Mouse (Mus musculus): ENCODE measurements around the gene Zfp652.

The Zfp652 gene

DNA sequence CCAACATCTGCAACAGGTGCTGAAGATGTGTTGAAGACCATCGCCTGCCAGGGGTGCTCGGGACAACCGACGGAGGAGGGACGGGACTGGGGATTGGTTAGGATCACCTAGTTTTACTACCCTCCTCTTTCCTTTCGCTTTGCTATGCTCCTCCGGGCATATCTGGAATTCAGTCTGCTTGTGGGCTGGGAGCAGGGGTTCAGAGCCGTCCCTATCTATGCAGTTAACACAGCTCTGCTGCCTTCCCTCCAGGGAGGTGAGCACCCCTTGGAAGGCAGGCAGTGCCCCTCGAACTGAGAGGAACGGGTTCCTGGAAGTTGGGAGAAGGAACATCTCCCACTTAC, 118.8 kb downstream of the Zfp652 start:
- in situ Hi-C loops (cut with MseI, MboI) = no loop called here

DNA sequence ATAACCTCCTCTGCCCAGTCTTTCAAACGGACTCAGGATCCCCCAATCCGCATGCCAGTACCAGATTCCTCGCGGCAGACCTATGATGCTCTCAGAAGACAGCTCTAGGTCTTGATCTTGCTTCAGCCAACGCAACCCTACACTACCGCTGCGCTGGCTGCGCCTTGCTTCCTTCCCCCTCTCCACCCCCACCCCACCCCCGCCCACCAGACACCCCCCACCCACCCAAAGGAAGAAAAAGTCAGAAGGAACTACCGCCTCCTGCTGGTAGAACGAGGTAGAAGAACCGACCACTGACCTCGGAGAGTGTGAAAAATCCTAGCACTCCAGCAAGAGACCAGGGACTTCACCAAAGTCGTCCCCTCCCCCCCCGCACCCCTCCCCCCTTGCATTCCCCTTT, 119.2 kb downstream of the Zfp652 start:
- in situ Hi-C loops (cut with MseI, MboI) = no loop called here

DNA sequence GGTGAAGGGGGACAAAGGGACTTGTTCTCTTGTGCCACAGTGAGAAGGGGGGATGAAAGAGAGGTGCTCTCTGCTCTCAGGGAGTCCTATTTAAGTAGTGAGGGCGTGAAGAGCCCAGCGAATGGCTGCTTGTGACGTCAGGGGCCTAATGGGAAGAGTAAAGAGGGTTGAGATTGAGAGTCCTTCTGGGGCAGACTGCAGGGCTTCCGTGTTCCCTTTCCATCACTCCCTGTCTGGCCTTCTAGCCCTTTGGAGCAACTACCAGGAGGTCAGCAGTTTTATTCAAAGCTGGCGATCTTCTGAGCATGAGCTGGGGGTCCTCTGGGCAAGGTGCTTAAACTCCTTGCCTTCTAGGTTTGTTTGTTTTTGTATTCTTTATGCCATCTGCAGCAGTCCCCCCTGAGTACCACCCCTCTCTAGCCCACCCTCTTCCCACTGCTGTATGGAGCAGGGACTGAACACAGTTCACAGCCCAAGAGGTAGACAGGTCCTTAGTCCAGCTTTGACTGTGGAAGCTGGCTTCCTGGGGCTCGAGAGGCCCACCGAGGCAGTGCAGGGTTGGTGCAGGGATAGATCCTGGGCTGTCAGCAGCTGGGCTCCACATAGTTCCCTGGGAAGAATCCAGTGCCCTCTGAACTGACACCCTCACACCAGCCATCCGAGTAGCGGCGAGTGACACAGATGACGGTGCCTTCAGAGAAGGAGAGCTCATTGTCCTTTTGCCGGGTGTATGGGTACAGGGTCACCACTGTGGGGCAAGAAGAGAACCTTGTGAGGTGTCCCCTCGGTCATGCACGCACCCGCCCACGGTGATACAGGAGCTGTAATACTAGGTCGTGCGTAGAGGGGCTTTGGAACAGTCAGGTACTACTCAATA, 119.9 kb downstream of the Zfp652 start:
- in situ Hi-C loops (cut with MseI, MboI) = no loop called here

DNA sequence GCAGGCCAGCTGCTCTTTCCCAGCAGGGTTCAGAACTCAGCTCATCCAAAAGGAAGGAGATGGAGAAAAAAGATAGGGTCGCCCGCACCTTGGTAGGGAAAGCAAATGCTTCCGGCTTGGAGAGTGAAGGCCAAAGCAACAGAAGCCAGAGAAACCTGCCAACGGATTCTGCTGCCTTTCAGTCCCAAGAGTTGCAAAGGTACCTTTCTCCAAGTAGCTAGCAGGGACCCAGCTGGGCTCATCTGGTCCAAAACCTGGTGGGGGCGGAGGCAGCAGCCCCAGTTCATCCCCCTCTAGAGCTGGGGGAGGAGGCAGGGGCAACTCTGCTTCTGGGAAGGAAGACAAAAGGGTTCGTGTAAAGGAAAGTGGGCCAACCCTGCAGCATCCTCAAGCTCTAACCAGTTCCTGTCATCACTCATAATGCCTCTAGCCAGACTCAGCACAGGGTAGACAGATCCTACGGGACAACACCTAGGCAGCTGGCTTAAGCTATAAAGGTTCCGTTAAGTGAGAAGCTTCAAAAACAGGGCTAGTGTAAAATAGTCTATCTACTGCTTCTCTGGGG, 120.6 kb downstream of the Zfp652 start:
- in situ Hi-C loops (cut with MseI, MboI) = no loop called here

DNA sequence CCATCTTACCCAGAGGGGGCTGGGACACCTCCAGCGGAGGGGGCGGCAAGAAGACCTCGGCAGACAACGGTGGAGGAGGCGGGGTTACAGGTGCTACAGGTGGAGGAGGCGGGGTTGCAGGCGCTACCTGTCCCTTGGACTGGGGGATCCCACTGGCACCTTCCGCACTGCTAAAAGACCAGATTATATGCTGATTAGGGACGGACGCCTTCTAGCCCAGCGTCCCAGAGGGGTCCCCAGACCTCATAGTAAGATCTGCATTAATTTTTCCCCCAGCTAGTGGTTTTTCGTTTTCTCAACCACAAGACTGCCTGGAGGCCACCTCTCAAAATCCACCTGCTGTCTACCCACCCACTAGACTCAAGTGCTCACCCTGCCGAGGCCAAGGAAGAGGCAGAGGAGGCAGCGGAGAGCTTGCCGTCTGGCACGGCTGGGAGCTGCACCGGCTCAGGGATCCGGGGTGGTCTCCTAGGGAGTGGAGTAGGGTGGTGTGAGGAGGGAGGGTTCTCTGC, 121.2 kb downstream of the Zfp652 start:
- in situ Hi-C loops (cut with MseI, MboI) = no loop called here

DNA sequence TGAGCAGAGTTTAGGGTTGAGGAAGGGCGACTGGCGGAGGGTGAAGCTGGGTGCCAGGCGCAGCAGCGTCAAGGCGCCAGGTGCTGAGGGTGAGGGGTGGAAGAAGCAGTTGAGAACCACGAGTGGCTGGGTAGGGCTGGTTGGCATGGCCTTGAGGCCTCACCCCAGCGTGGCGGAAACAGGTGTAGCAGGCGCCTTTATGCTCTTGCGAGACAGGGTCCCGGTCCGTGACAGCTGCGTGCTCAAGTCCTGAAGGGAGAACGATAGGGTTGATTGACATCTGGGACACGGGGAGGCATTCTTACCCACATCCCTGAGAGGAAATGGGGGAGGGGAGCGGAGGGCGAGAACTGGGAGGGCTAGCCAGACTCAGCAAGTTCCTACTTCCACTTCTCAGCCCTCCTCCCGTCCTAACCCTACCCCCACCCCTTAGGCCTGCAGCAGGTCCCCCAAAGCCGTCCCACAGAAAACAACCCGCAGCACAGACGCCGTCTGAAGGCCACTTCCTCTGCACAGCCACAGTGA, 121.7 kb downstream of the Zfp652 start:
- in situ Hi-C loops (cut with MseI, MboI) = no loop called here

DNA sequence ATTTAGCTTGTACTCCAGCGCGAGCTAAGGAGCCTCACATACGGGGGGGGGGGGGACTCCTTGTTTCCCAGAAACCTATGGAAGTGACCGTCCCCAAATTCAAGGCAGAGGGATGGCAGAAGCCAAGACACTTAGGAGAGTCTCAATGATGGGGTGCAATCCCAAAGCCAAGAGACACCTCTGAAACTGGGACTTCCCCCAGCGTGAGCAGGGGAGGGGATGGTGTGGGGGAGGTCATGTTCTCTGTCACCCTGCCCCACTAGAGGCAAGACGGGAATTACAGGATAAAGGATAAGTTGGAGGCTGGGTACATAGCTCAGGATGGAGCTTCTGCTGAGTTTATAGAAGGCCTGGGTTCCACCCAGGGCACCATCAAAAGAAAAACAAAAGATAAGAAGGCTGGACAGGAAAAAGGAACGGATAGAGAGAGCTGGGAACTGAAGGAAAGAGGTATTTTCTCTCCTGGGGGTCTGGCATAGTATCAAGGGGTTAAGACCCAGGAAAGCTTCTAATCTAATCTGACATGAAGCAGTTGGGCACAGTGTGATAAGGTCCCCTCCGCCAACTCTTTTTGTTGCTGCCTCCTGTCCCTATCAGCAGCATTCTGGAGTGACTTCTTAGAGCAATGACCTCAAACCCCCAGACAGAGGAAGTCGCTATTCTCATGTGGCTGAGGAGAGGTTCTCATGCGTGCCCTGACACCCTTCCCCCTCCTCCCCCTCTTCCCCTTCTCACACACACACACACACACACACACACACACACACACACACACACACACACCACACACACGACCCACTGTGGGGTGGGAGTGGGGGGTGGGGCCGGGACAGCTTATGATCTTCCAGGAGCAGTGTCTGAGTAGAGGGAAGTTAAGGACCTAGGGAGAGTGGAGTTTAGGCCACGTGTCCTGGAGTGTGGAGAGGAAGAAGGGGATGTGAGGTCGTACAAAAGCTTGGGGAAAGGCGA, 122.6 kb downstream of the Zfp652 start:
- in situ Hi-C loops (cut with MseI, MboI) = no loop called here

DNA sequence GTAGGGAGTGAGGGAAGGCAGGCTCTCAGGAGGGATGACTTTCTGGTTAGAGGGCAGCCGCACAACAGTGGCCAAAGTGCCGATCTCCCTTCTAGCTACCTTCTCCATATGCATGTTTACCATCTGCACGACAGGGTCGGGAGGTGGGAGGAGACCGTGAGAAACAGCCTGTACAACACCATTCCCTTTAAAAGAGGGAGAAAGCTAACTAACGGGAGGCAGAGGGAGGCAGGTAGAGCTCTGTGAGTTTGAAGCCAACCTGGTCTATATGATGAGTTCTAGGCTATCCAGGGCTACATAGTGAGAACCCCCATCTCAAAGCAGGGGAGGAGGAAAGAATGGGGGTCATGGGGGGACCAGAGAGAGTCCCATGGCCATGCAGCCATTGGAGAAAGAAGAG, 123.4 kb downstream of the Zfp652 start:
- in situ Hi-C loops (cut with MseI, MboI) = no loop called here

DNA sequence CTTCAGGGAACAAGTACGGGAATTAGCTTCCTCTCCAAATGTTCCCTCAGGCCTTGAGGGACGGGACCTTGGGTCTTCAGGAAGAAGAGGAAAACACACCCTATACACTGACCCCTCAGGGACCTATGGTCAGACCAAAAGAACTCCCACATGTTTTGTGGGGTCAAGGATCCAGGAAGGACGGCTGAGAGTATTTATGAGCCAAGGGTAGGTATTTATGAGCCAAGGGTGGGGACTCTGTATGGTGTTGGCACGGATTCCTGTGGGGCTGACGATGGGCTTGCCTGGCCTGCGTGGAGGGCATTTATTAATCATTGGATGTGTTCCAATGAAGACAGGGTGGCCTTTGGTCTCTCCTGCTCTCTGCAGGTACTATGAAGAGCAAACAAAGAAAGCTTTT, 124.0 kb downstream of the Zfp652 start:
- in situ Hi-C loops (cut with MseI, MboI) = no loop called here

DNA sequence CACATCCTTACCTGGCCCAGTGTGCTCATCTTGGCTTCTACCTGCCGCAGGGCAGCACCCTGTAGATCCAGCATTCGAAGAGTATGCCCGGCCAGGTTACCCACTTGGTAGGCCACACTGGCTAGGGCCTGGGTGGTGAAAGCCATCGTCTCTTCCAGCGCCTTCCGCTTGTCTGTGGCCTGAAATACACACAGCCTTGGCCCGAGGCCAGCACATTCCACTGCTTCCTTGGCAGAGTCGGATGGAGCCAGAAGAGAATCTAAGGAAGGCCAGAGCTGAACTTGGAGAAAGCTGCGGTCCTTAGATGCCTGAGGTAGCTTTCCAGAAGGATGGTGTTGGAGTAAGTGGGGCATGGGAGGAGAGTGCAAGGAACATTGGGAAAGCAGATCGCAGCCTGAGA, 124.6 kb downstream of the Zfp652 start, which contains the start of gene Gngt2:
TSS of gene Gngt2 (plus strand) at position 158 of the 400 bp plus-strand sequence.
- in situ Hi-C loops (cut with MseI, MboI) = no loop called here

DNA sequence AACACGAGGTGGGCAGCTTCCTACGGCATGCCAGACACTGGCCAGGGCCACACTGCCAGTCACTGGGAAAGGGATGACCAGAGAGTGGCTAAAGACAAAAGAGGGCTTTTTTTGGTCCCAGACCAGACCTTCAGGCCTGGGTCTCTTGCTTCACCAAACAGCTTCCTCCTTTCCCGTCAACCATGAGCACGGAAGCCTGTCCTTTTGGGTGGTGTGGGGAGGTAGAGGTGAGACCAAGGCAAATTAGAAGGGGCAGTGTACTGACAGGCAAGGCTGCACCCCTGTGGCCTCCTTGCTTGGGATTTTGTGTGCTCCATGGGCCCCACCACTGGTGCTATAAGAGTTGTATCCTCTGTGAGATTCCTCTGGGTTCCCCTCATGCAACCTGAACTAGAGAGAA, 126.1 kb downstream of the Zfp652 start:
- in situ Hi-C loops (cut with MseI, MboI) = no loop called here

DNA sequence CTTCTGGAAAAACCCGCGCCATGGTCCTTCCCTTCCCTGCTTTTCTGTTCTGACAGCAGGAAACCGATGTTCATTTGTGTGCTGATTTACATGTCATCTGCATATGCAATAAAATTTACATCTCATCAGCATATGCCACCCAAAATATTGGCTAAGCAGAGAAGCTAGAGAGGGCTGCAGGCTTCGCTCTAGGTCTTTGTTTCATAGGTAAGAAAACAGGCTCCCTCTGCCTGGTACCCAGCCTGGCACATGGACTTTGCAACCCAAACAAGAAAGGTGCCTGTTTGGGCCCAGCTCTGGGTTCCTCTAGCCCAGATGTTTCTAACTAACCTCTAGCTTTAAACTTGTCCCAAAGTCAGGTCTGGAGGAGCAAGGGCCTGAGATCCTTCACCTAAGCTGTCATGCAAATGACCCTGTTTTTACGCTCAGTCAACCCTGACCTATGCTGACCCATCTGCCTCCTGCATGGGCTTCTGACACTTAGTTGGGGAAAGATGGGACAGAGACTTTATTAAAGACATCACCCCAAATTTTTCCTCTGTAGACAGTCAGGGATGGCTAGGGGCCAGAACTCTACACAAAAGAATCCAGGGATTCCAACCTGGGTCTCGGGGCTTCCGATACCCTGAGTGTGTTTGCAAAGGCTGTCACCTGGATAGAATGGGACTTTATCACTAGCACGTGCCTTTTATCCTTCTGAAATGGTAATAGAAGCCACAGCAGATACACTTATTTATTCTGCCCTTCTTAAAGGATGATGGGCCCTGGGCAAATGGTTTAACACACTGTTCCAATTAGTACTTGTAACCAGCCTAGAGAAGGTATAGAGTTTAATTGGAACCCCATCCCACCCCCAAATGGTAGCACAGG, 126.8 kb downstream of the Zfp652 start:
- in situ Hi-C loops (cut with MseI, MboI) = no loop called here

DNA sequence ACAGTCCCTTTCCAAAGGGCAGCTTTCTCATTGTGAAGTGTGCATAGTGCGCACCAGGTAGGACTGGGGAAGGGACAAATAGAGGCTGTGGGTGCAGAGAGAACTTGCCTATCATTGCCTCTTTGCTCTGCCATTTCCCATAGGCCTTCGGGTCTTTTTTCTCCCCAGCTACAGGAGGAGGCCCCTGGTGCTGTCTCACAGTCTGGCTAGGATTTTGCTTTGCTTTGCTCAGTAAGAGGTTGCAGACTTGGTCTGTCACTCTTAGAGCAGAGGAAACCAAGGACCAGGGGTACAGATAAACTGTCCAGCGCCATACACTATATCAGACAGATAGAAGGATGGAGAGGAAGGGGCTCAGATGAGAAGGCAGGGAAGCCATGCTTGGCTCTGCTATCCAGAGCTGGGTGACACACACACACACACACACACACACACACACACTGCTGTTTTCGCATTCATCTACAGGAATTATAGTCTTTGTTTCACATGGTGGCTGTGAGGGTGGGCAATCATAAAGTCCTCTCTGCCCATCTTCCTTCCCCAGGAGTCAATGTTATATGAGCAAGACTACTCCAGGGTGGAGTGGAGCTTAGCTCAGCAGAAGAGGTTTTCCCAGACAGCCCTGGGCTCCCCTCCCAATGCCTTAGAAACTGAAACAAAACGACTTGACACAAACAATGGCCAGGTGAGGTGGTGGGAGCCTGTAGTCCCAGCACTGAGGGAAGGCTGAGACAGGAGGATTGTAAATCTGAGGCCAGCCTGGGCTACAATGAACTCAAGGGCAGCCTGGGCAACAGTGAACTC, 128.4 kb downstream of the Zfp652 start:
- in situ Hi-C loops (cut with MseI, MboI) = no loop called here

DNA sequence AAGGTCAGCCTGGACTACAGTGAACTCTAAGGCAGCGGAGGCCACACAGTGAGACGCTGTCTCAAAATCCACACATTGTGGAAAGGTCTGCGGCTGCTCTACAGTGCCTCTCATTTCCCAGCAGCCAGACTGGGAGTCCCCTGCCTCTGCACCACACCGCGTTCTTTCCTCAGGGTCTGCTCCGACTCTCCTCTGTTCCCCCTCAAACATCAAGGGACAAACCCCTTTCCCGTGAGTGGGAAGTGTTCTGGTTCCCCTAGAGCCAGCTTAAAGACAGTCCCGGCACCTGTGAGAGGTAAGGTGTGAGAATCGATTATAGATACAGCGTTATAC, 129.0 kb downstream of the Zfp652 start:
- in situ Hi-C loops (cut with MseI, MboI) = no loop called here

DNA sequence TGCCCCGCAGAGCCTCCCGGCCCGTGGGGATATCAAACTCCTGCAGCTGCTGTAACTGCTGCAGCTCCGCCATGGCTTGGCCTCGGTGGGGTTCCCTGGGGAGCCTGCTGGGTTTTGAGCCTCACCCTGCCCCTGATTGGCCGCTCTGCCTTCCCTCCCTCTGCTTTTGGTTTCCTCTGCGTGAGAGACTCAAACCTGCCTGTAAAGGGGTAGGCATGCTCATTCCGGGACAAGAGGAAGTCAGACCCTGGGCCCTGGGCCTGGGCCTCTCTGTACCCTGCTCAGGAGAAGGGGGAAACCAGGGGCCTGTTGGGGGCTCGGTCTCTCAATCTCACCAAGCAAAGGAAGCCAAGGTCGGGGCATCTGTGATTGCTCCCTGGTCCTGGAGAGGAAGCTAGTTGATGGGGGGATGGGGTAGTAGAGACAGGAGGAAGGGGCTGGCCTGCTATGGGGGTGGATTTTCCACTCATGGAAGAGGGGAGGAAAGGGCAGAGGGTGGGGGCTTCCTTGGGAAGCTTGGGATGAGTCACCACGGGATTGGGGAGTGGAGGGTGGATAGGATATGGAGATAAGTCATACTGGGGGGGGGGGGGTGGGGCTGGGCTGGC, 129.7 kb downstream of the Zfp652 start, which contains the start of gene Abi3:
TSS of gene Abi3 (minus strand) at position 403 of the 608 bp plus-strand sequence.
- in situ Hi-C loops (cut with MseI, MboI) = no loop called here

DNA sequence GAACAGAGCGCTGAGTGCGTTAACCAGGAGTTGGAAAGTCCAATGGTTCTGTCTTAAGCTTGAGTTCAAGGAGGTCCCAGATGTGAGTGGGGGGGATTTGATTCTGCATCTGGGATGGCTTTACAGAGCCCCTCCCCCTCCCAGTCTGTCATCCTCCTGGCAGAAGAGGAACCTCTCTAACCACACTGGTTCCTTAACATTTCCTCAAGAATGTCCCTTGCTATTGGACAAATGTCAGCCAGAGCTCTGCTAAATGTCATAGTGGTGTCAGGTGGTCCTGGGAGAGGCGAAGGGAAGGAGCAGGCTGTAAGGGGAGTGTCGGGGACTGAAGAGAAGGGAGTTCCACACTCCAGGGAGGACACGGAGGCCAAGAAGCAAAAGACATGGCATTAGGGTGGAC, 130.5 kb downstream of the Zfp652 start:
- in situ Hi-C loops (cut with MseI, MboI) = no loop called here

DNA sequence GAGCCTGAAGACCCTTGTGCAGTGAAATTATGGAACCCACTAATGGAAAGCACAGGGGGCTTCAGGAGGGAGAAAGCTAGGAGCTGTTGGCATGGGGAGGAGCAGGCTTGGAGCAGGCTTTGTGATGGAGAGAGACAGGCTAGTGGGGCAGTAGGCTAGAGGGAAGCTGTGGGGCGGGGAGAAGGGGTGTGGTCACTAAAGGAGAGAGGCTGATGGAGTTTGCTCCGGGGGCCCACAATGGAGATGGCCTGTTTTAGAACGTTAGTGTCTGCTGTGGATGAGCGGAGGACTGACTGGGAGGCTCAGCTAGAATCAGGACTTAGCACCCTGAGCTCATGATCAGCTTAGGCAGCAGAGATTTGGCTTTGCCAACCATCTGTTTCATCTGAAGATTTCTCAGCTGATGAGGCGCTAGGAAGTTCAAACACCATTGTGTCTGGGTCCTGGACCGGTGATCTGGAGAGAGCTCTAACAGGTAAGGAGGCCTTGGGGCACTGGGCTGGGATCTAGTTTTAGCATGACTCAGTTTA, 131.0 kb downstream of the Zfp652 start:
- in situ Hi-C loops (cut with MseI, MboI) = no loop called here

DNA sequence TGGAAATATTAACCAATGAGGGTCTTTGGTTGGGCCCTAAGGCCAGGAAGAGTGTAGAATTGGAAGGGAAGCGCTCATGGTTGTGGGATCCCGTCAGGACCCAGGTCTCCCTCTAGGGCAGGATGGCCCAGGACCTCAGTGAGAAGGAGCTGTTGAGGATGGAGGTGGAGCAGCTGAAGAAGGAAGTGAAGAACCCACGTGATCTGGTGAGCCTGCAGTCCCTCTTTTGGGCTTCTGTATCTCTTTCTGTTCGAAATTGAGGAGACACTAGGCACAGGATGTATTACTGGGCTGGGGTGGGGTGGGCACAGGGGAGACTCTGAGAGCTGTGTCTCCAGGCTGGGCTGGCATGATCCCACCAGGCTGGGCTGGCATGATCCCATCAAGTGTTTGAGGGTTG, 132.5 kb downstream of the Zfp652 start:
- in situ Hi-C loops (cut with MseI, MboI) = no loop called here

DNA sequence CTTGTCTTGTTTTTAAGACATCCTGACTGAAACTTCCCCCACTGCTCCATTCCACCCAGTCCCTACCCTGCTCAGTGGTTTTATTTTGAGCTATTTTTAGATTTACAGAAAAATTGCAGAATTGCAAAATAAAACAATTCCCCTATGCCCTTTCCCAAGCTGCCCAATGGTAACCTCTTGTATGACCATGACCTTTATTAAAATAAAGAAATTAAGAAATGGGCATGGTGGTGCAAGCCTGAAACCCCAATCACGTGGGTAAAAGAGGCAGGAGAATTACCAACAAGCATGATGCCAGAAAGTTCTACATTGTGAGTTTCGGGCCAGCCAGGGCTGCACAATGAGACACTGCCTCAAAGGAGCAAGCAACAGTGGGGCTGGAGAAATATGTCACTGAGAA, 138.4 kb downstream of the Zfp652 start:
- in situ Hi-C loops (cut with MseI, MboI) = no loop called here
